Mouse (Mus musculus) intestine, postnatal 0 days (tissue): ENCODE measurements around the gene Wbp1l. TPM values are rescaled to one million over a fixed set of nuclear protein-coding genes. Genes with fewer than 3 reads are reported as not detected.

Experiments
- ATAC-seq: fragments of 200-750 bp; cut with Nextera tagmentation; 2 replicates; pipeline ENCODE4 v1.8.0; 2017; ENCODE audit warnings: mild to moderate bottlenecking, moderate TSS enrichment, moderate library complexity
- H3K27ac ChIP-seq: fragments of 300-500 bp; sonication (generic); 2 replicates; pipeline ENCODE4 v1.5.1; 2014; ENCODE audit warnings: mild to moderate bottlenecking, low read depth, low read length, moderate library complexity
- H3K27me3 ChIP-seq: fragments of 300-500 bp; sonication (generic); replicated peaks from 2 replicates; pipeline ENCODE4 v1.6.1; 2014; ENCODE audit warnings: low read length, mixed read lengths; ENCODE audit not compliant: control insufficient read depth, insufficient read depth
- H3K36me3 ChIP-seq: fragments of 300-500 bp; sonication (generic); 2 replicates; pipeline ENCODE4 v1.6.1; 2014; ENCODE audit warnings: mild to moderate bottlenecking, moderate library complexity; ENCODE audit not compliant: control insufficient read depth, insufficient read depth
- H3K4me1 ChIP-seq: fragments of 300-500 bp; sonication (generic); replicated peaks from 2 replicates; pipeline ENCODE4 v1.6.1; 2014; ENCODE audit warnings: antibody characterized with exemption, low read length, mixed read lengths; ENCODE audit not compliant: control insufficient read depth, insufficient read depth
- H3K4me2 ChIP-seq: fragments of 300-500 bp; sonication (generic); replicated peaks from 2 replicates; pipeline ENCODE4 v1.6.1; 2014; ENCODE audit warnings: low read depth, mild to moderate bottlenecking, moderate library complexity
- H3K4me3 ChIP-seq: fragments of 300-500 bp; sonication (generic); 2 replicates; pipeline ENCODE4 v1.5.1; 2014; ENCODE audit warnings: low read depth, low read length
- H3K9ac ChIP-seq: fragments of 300-500 bp; sonication (generic); 2 replicates; pipeline ENCODE4 v1.6.1; 2014; ENCODE audit warnings: mild to moderate bottlenecking, low read depth, low read length
- H3K9me3 ChIP-seq: fragments of 300-500 bp; sonication (generic); 2 replicates; pipeline ENCODE4 v1.6.1; 2016; ENCODE audit warnings: mixed run types; ENCODE audit not compliant: control insufficient read depth
- CTCF ChIP-seq: sonication (generic); IDR thresholded peaks from 2 replicates; pipeline ENCODE4 v1.5.1; 2016; ENCODE audit warnings: low read depth, mild to moderate bottlenecking, control low read depth, antibody characterized with exemption, moderate library complexity
- WGBS: fragments of 180-500 bp; shearing (Covaris S2); extraction: QIAGEN DNeasy Blood & Tissue Kit; methylation state at CpG from one replicate; pipeline ENCODE4 v1.1.7; 2014; 5-methylcytosine and 5-hydroxymethylcytosine counted together
- polyA plus RNA-seq: library from polyadenylated mRNA; unstranded; fragments of >200 nt; fragmentation: Nextera tagmentation; extraction: Ambion mirVana; gene quantifications from 2 replicates; pipeline ENCODE4 v1.2.1, GENCODE M21; 2015

The Wbp1l gene
- polyA plus RNA-seq, 1 experiment from 2014 or later: 33.1 TPM

DNA sequence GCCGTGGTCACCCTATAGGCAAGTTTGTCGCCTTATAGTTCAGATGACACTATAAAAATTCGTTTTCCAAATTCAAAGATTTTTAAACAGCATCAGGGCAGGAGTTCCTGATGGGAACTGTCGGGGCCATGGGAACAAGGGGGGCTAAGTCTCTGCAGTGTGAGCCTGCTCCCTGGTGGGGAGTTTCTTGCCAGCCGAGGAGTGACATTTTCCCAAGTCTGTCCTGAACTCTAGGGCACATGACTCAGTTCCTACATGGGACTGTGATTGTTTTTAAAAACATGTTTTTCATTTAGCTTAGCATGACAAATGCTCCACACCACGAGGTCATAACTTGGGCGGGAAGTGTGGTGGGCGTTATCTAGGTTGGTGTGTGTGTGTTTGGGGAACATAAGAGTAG is 49.0 kb downstream of the Wbp1l start:
- Histone ChIP-seq H3K36me3 (peaks cover 50% of the 10 kb centered on the region), H3K27ac (no peak overlapping the region), H3K27me3 (no peaks in the 10 kb centered on the region), H3K4me3 (no peak overlapping the region), H3K9ac (no peak overlapping the region), H3K4me2 (no peak overlapping the region), H3K4me1 (no peaks in the 10 kb centered on the region), H3K9me3 (no peaks in the 10 kb centered on the region)
- TF ChIP-seq CTCF: peak; percentile 48
- no peak for ATAC-seq
- WGBS: 80% methylated on average over 8 of the region's 8 CpGs

DNA sequence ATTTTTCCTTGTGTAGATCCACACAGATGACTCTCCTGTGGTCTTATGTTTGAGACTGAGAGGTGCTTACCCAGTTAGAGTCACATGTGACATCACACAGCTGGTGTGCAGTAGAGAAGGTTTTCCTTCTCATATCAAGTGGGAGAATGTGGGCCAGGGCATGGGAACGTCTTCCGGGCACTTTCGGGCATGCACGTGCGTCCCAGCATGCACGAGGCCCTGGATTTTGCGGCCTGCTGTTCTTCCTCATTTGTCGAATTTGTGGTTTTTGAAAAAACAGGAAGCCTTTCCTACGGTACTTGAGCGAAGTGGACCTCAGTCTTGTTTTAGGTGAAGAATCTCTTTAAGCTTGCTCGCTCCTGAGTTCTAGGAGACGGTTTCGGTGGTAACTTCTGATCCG is 49.7 kb downstream of the Wbp1l start:
- Histone ChIP-seq H3K9me3 (no peaks in the 10 kb centered on the region), H3K36me3 (peaks cover 57% of the 10 kb centered on the region), H3K4me2 (no peak overlapping the region), H3K4me3 (no peak overlapping the region), H3K9ac (no peak overlapping the region), H3K27me3 (no peaks in the 10 kb centered on the region), H3K4me1 (no peaks in the 10 kb centered on the region), H3K27ac (no peak overlapping the region)
- TF ChIP-seq CTCF: no peak
- ATAC-seq: no peak
- WGBS: 91% methylated on average over 14 of the region's 14 CpGs

DNA sequence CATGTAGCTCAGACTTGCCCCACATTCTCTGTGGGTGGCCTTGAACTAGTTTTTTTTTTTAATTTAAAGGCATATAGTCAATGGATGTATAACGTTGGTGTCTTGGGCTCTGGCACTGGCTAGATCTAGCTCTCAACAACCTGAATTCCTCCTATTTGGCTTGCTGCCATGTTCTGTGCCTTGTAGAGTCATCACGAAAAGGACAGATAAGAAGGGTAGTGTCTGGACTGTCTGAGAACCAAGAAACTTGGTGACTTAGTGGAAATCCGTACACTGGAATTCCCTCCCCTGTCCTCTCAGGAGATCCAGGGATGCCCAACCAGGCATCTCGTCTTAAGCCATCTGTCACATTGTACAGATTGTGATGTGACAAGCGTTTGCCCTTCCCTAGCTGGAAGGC is 54.3 kb downstream of the Wbp1l start:
- ATAC-seq: no peak
- no peak overlapping the region for H3K9ac ChIP-seq
- H3K9me3 ChIP-seq: no peaks in the 10 kb centered on the region
- 75% methylated on average over 5 of the region's 5 CpGs for WGBS
- no peaks in the 10 kb centered on the region for H3K4me1 ChIP-seq
- no peaks in the 10 kb centered on the region for H3K27me3 ChIP-seq
- no peak overlapping the region for H3K4me2 ChIP-seq
- H3K4me3 ChIP-seq: no peak overlapping the region
- H3K36me3 ChIP-seq: peaks cover 54% of the 10 kb centered on the region
- TF ChIP-seq CTCF: no peak
- H3K27ac ChIP-seq: no peak overlapping the region

DNA sequence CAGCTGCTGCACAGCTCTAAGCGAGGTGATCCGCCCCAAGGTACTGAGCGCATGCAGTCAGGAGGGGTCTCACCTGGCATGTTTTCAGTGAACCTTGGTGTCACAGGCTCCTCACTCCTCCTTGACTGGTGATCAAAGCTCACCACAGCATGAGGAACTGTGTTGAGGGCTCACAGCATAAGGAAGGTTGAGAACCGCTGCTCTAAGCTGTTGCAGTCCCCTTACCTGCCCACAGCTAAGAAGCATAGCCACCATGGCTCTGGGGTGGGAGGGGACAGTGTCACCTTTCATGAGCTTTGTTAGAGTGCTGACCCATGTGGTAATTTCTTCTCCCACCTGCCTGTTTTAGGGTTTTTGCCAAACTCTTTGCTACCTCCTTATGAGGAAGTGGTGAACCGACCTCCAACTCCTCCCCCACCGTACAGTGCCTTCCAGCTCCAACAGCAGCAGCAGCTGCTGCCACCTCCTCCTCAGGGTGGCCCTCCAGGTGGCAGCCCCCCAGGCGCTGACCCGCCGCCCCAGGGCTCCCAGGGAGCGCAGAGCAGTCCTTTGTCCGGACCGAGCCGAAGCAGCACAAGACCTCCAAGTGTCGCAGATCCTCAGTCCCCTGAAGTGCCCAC is 54.8 kb downstream of the Wbp1l start:
- Histone ChIP-seq H3K4me3 (no peak overlapping the region), H3K9ac (no peak overlapping the region), H3K4me1 (0 out of 2 replicates have a peak, but pooled peaks cover 3% of the 10 kb centered on the region), H3K27me3 (no peaks in the 10 kb centered on the region), H3K4me2 (no peak overlapping the region), H3K36me3 (peaks cover 49% of the 10 kb centered on the region), H3K9me3 (no peaks in the 10 kb centered on the region), H3K27ac (no peak overlapping the region)
- 89% methylated on average over 14 of the region's 14 CpGs for WGBS
- ATAC-seq: no peak
- no peak for TF ChIP-seq CTCF

DNA sequence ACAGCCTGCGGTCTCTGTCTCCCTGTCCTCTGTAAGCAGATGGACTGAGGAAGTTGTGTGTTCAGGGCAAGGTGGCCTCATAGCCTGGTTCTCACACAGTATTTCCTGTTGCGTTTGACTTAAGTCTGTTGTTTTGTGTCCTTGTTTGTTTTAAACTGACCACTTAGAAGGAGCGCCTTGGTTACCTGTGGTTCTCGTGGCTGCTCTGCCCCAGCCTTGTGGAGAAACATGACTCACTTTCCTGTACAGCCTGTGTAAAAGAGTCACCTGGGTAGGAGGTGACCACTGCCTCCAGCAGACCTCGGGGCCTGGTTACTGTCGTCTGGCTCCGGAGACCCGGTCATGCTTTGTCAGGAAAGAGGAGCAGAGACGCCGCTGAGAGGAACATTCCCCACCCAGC is 56.7 kb downstream of the Wbp1l start:
- Histone ChIP-seq H3K9ac (no peak overlapping the region), H3K27me3 (no peaks in the 10 kb centered on the region), H3K27ac (no peak overlapping the region), H3K36me3 (peaks cover 49% of the 10 kb centered on the region), H3K4me2 (no peak overlapping the region), H3K9me3 (no peaks in the 10 kb centered on the region), H3K4me3 (no peak overlapping the region), H3K4me1 (0 out of 2 replicates have a peak, but pooled peaks cover 3% of the 10 kb centered on the region)
- TF ChIP-seq CTCF: no peak
- ATAC-seq: no peak
- 91% methylated on average over 10 of the region's 10 CpGs for WGBS

DNA sequence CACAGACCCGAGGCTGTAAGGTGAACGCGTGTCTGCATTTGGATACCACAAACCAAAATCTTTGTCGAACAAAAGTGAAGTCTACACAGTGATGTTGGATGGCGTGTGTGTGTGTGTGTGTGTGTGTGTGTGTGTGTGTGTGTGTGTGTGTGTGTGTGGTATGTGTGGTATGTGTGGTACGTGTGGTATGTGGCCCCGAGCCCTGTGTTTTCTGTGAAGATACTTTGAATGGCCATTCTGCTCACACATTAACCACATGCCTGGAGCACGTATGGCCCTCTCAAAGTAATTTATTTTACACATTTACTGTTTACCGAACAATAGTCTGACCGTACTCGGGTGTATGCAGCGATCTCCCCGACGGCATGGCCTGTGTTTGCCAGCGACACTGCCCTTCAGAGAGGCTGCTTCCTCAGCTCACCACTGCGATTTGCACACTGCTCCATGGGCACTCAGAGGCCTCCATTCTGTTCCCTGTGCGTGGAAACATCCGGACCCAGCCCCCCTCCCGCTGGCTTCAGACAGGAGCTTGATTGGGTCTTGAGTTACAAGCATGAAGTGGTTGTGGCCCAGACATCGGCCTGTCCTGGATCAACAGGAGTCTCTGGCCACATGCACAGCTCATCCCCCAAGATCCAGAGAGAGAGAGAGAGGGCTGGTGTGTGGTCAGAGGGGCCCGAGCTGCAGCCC is 57.4 kb downstream of the Wbp1l start:
- Histone ChIP-seq H3K4me1 (0 out of 2 replicates have a peak, but pooled peaks cover 3% of the 10 kb centered on the region), H3K9ac (no peak overlapping the region), H3K27me3 (no peaks in the 10 kb centered on the region), H3K4me2 (no peak overlapping the region), H3K9me3 (no peaks in the 10 kb centered on the region), H3K36me3 (peaks cover 49% of the 10 kb centered on the region), H3K4me3 (no peak overlapping the region), H3K27ac (no peak overlapping the region)
- 92% methylated on average over 21 of the region's 21 CpGs for WGBS
- no peak for TF ChIP-seq CTCF
- no peak for ATAC-seq
